Mouse (Mus musculus): ENCODE data around the gene Ift81. TPM values are rescaled to one million over a fixed set of nuclear protein-coding genes. Genes with fewer than 3 reads are reported as not detected.

The Ift81 gene
- total RNA-seq, 1 experiment from 2014 or later = 0.93 TPM

GRCm38 (mm10) chr5:122636308-122636707 is 22.0 kb upstream of the Ift81 start:
- ATAC-seq (ENCODE audit: extremely low read depth, insufficient number of reproducible peaks, low FRiP score, poor library complexity, severe bottlenecking) = no peak

- no peak for ATAC-seq (ENCODE audit: extremely low read depth, insufficient number of reproducible peaks, low FRiP score, poor library complexity, severe bottlenecking)
Measured at GRCm38 (mm10) chr5:122635228-122635627, 20.9 kb upstream of the Ift81 start.

GRCm38 (mm10) chr5:122627243-122627642 is 12.9 kb upstream of the Ift81 start:
- peak; percentile 75; the same call in 1 of the 2 replicates for ATAC-seq (ENCODE audit: extremely low read depth, insufficient number of reproducible peaks, low FRiP score, poor library complexity, severe bottlenecking)

- no peak for ATAC-seq (ENCODE audit: extremely low read depth, insufficient number of reproducible peaks, low FRiP score, poor library complexity, severe bottlenecking)
Measured at GRCm38 (mm10) chr5:122625565-122626252, 11.4 kb upstream of the Ift81 start.

GRCm38 (mm10) chr5:122624952-122625479 is 10.7 kb upstream of the Ift81 start:
- no peak for ATAC-seq (ENCODE audit: extremely low read depth, insufficient number of reproducible peaks, low FRiP score, poor library complexity, severe bottlenecking)

GRCm38 (mm10) chr5:122623861-122624260 is 9.5 kb upstream of the Ift81 start:
- no peak for ATAC-seq (ENCODE audit: extremely low read depth, insufficient number of reproducible peaks, low FRiP score, poor library complexity, severe bottlenecking)

- ATAC-seq (ENCODE audit: extremely low read depth, insufficient number of reproducible peaks, low FRiP score, poor library complexity, severe bottlenecking) = no peak
Measured at GRCm38 (mm10) chr5:122622526-122622925, 8.2 kb upstream of the Ift81 start.

GRCm38 (mm10) chr5:122621376-122621886 is 7.1 kb upstream of the Ift81 start:
- no peak for ATAC-seq (ENCODE audit: extremely low read depth, insufficient number of reproducible peaks, low FRiP score, poor library complexity, severe bottlenecking)

GRCm38 (mm10) chr5:122619686-122620296 is 5.5 kb upstream of the Ift81 start:
- ATAC-seq (ENCODE audit: extremely low read depth, insufficient number of reproducible peaks, low FRiP score, poor library complexity, severe bottlenecking) = no peak

- no peak for ATAC-seq (ENCODE audit: extremely low read depth, insufficient number of reproducible peaks, low FRiP score, poor library complexity, severe bottlenecking)
Measured at GRCm38 (mm10) chr5:122617718-122618117, 3.4 kb upstream of the Ift81 start.

GRCm38 (mm10) chr5:122611651-122612050 is 2.7 kb downstream of the Ift81 start:
- ATAC-seq (ENCODE audit: extremely low read depth, insufficient number of reproducible peaks, low FRiP score, poor library complexity, severe bottlenecking) = no peak

- no peak for ATAC-seq (ENCODE audit: extremely low read depth, insufficient number of reproducible peaks, low FRiP score, poor library complexity, severe bottlenecking)
Measured at GRCm38 (mm10) chr5:122604894-122605293, 9.4 kb downstream of the Ift81 start.

- ATAC-seq (ENCODE audit: extremely low read depth, insufficient number of reproducible peaks, low FRiP score, poor library complexity, severe bottlenecking) = peak; percentile 95
Measured at GRCm38 (mm10) chr5:122602233-122602632, 12.1 kb downstream of the Ift81 start.

GRCm38 (mm10) chr5:122595470-122595869 is 18.8 kb downstream of the Ift81 start:
- ATAC-seq (ENCODE audit: extremely low read depth, insufficient number of reproducible peaks, low FRiP score, poor library complexity, severe bottlenecking) = no peak

GRCm38 (mm10) chr5:122589891-122590290 is 24.4 kb downstream of the Ift81 start:
- no peak for ATAC-seq (ENCODE audit: extremely low read depth, insufficient number of reproducible peaks, low FRiP score, poor library complexity, severe bottlenecking)

GRCm38 (mm10) chr5:122585546-122585945 is 28.8 kb downstream of the Ift81 start:
- no peak for ATAC-seq (ENCODE audit: extremely low read depth, insufficient number of reproducible peaks, low FRiP score, poor library complexity, severe bottlenecking)

- no peak for ATAC-seq (ENCODE audit: extremely low read depth, insufficient number of reproducible peaks, low FRiP score, poor library complexity, severe bottlenecking)
Measured at GRCm38 (mm10) chr5:122584093-122584492, 30.2 kb downstream of the Ift81 start.

GRCm38 (mm10) chr5:122576683-122577329 is 37.5 kb downstream of the Ift81 start:
- ATAC-seq (ENCODE audit: extremely low read depth, insufficient number of reproducible peaks, low FRiP score, poor library complexity, severe bottlenecking) = no peak

- ATAC-seq (ENCODE audit: extremely low read depth, insufficient number of reproducible peaks, low FRiP score, poor library complexity, severe bottlenecking) = no peak
Measured at GRCm38 (mm10) chr5:122572001-122572400, 42.3 kb downstream of the Ift81 start.

- no peak for ATAC-seq (ENCODE audit: extremely low read depth, insufficient number of reproducible peaks, low FRiP score, poor library complexity, severe bottlenecking)
Measured at GRCm38 (mm10) chr5:122566626-122567025, 47.7 kb downstream of the Ift81 start.
